Mouse (Mus musculus): ENCODE data around the gene Klc2.

- TF ChIP-seq CTCF (IDR thresholded peaks at IDR 0.05; ENCODE audit: extremely low read depth, insufficient read depth, low read length) = peak; percentile 65
- no peak for TF ChIP-seq POLR2A (IDR thresholded peaks at IDR 0.05; ENCODE audit: extremely low read depth, insufficient read depth, low read length)
Observed at GRCm38 (mm10) chr19:5151331-5151730, 33.0 kb upstream of the Klc2 start.

Data from cortical plate, adult 2 months (tissue).